Mouse (Mus musculus): Measurements from ENCODE around the gene Padi1.

- no peak for TF ChIP-seq TAL1 (conservative IDR thresholded peaks at IDR 0.05; ENCODE audit: low read depth, low read length)
- no peak for TF ChIP-seq CTCF (IDR thresholded peaks at IDR 0.05; ENCODE audit: low read depth, low read length)
- no peak for TF ChIP-seq POLR2AphosphoS5 (IDR thresholded peaks at IDR 0.05; ENCODE audit: insufficient replicate concordance, low read depth, low read length)
- TF ChIP-seq GATA1 (IDR thresholded peaks at IDR 0.05; ENCODE audit: borderline replicate concordance, low read length) = no peak
Measured at GRCm38 (mm10) chr4:140774025-140774800, 71.4 kb downstream of the Padi1 start, which contains the start of gene Padi4.

All from G1E (cell line).